Comparison of ENCODE assay signal across 21 mouse cellular contexts in genomic region chr11:61294431-61294830, GRCm38 (mm10). TPM values are rescaled to one million over a fixed set of nuclear protein-coding genes. Genes with fewer than 3 reads are reported as not detected.
"Had no signal": no experiment of that assay in that cellular context is flagged by ENCODE, and none has a peak within 500 bp of the region (broad histone marks: within the 10 kb centered on the region; RNA-seq: fewer than 3 reads in every experiment).

No protein-coding gene starts in this region.

- DNase-seq: kidney, adult 8-10 months; kidney, postnatal 25 days; midbrain, embryonic 14.5 days; right cerebral cortex, adult 18-20 months; right cerebral cortex, postnatal 25 days; thymus, adult 18-20 months; thymus, postnatal 25 days had no signal

- H3K27ac ChIP-seq: left cerebral cortex, adult 2 months; limb, embryonic 15.5 days; liver, embryonic 12.5 days; midbrain, embryonic 10.5 days; neural tube, embryonic 15.5 days had no signal

- H3K9ac ChIP-seq: limb, embryonic 15.5 days; liver, embryonic 12.5 days; neural tube, embryonic 15.5 days had no signal

- H3K27me3 ChIP-seq: limb, embryonic 15.5 days; liver, embryonic 12.5 days; neural tube, embryonic 15.5 days had no signal

- ATAC-seq: inflammation-experienced regulatory T-cells, adult 6 months; intestine, postnatal 0 days; liver, embryonic 12.5 days had no signal

- H3K9me3 ChIP-seq: limb, embryonic 15.5 days; liver, embryonic 12.5 days; midbrain, embryonic 10.5 days; neural tube, embryonic 15.5 days had no signal

- H3K4me1 ChIP-seq: liver, embryonic 12.5 days; neural tube, embryonic 15.5 days had no signal

- H3K4me3 ChIP-seq: left cerebral cortex, adult 2 months; limb, embryonic 15.5 days; liver, embryonic 12.5 days; midbrain, embryonic 10.5 days; myocyte; neural tube, embryonic 15.5 days had no signal

- H3K36me3 ChIP-seq: limb, embryonic 15.5 days; liver, embryonic 12.5 days; midbrain, embryonic 10.5 days; neural tube, embryonic 15.5 days had no signal

- H3K4me2 ChIP-seq: limb, embryonic 15.5 days; liver, embryonic 12.5 days; neural tube, embryonic 15.5 days had no signal

RNA-seq across cellular contexts. Expression of gene Slc47a2, which starts 48.2 kb away (rescaled TPM):
- total RNA-seq: layer of hippocampus, postnatal 25 days; megakaryocyte, adult 5-6 weeks had no signal
- polyA plus RNA-seq: inflammation-experienced regulatory T-cells, adult 6 months; intestine, postnatal 0 days; limb, embryonic 11.5 days; limb, embryonic 15.5 days; liver, embryonic 12.5 days; midbrain, embryonic 10.5 days; midbrain, embryonic 14.5 days; neural tube, embryonic 11.5 days; neural tube, embryonic 15.5 days; small intestine, adult 2 months; stomach, embryonic 16.5 days had no signal
